Mouse (Mus musculus) liver, embryonic 12.5 days (tissue): ENCODE measurements around the gene Stk32b. TPM values are rescaled to one million over a fixed set of nuclear protein-coding genes. Genes with fewer than 3 reads are reported as not detected.

Experiments
- ATAC-seq: fragments of 200-750 bp; cut with Nextera tagmentation; 2 replicates; pipeline ENCODE4 v1.8.0; 2017; ENCODE audit warnings: moderate number of reproducible peaks, mild to moderate bottlenecking, moderate library complexity
- H3K27ac ChIP-seq: fragments of 300-500 bp; sonication (generic); 2 replicates; pipeline ENCODE4 v1.5.1; 2016; ENCODE audit warnings: mild to moderate bottlenecking
- H3K27me3 ChIP-seq: fragments of 300-500 bp; sonication (generic); replicated peaks from 2 replicates; pipeline ENCODE4 v1.6.1; 2016; ENCODE audit warnings: mild to moderate bottlenecking, moderate library complexity
- H3K36me3 ChIP-seq: fragments of 300-500 bp; sonication (generic); 2 replicates; pipeline ENCODE4 v1.6.1; 2016; ENCODE audit warnings: mild to moderate bottlenecking, moderate library complexity
- H3K4me1 ChIP-seq: fragments of 300-500 bp; sonication (generic); 2 replicates; pipeline ENCODE4 v1.6.1; 2016
- H3K4me2 ChIP-seq: fragments of 300-500 bp; sonication (generic); 2 replicates; pipeline ENCODE4 v1.6.1; 2016; ENCODE audit warnings: mild to moderate bottlenecking, moderate library complexity
- H3K4me3 ChIP-seq: fragments of 300-500 bp; sonication (generic); 2 replicates; pipeline ENCODE4 v1.5.1; 2016; ENCODE audit warnings: mild to moderate bottlenecking, moderate library complexity
- H3K9ac ChIP-seq: fragments of 300-500 bp; sonication (generic); 2 replicates; pipeline ENCODE4 v1.6.1; 2016; ENCODE audit warnings: mild to moderate bottlenecking, moderate library complexity
- H3K9me3 ChIP-seq: fragments of 300-500 bp; sonication (generic); replicated peaks from 2 replicates; pipeline ENCODE4 v1.6.1; 2016; ENCODE audit warnings: mild to moderate bottlenecking, moderate library complexity
- WGBS: fragments of 180-500 bp; shearing (Covaris S2); methylation state at CpG from one replicate; pipeline ENCODE4 v1.1.7; 2016; ENCODE audit not compliant: insufficient replicate concordance; 5-methylcytosine and 5-hydroxymethylcytosine counted together
- polyA plus RNA-seq: library from polyadenylated mRNA; unstranded; fragments of >200 nt; fragmentation: Nextera tagmentation; extraction: Ambion mirVana; gene quantifications from 2 replicates; pipeline ENCODE4 v1.2.1, GENCODE M21; 2016

Stk32b gene
- polyA plus RNA-seq, 1 experiment from 2014 or later: 0.17 TPM

DNA sequence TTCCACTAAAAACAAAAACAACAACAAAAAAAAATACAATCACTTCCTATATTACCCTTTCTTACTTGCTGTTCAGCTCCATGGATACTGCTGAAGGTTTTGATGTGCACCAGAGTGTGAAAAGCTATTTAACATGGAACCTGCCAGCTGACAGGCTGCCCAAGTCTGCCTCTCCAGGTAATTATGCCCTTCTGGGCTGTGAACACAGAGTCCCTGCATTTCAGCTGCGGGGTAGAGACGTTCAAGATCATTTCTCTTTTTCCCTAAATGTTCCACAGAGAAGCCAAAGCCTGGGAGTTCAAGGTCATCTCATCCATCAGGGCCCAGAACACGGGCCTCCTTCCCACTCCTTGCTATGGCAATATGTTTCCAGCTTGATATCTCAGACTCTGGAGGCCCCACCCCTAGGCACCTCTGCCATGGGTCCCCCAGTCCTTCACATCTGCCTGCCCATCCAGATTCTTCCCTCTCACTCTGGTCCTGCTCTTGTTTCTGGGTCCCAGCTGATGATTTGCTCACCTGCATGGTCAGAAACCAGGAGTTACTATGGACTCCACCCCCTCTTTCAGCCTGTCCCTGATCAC lies 244.9 kb downstream of the Stk32b start:
- Histone ChIP-seq H3K4me2 (no peak overlapping the region), H3K9me3 (no peaks in the 10 kb centered on the region), H3K4me1 (no peaks in the 10 kb centered on the region), H3K36me3 (no peaks in the 10 kb centered on the region), H3K4me3 (no peak overlapping the region), H3K27ac (no peak overlapping the region), H3K9ac (no peak overlapping the region), H3K27me3 (0 out of 2 replicates have a peak, but pooled peaks cover 5% of the 10 kb centered on the region)
- no peak for ATAC-seq
- WGBS: 40% methylated on average over 3 of the region's 3 CpGs

GRCm38 (mm10) chr5:37471584-37471983 lies 245.4 kb downstream of the Stk32b start:
- no peaks in the 10 kb centered on the region for H3K9me3 ChIP-seq
- no peaks in the 10 kb centered on the region for H3K36me3 ChIP-seq
- H3K9ac ChIP-seq: no peak overlapping the region
- H3K27me3 ChIP-seq: 0 out of 2 replicates have a peak, but pooled peaks cover 5% of the 10 kb centered on the region
- WGBS: 72% methylated on average over 4 of the region's 4 CpGs
- no peak overlapping the region for H3K4me3 ChIP-seq
- no peak overlapping the region for H3K27ac ChIP-seq
- H3K4me1 ChIP-seq: no peaks in the 10 kb centered on the region
- no peak for ATAC-seq
- no peak overlapping the region for H3K4me2 ChIP-seq

DNA sequence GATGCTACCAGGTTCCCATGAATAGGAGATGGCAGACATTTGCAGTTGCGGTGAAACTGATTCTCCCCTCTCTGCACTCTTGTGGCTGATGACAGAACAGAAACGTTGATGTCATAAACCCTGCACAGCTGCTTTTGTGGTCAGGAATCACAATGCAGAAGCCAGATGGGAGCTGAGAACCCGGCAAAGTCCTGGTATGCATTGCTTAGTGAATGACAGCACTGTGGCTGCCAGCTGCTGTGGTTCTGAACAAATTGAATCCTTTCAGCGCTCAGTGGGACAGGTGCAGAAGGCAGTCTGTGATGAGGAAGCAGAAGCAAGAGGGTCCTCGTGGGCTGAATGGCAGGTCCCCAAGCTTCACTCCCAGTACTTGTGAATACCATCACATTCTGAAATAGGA lies 247.9 kb downstream of the Stk32b start:
- Histone ChIP-seq H3K4me3 (no peak overlapping the region), H3K27ac (no peak overlapping the region), H3K4me1 (no peaks in the 10 kb centered on the region), H3K9me3 (no peaks in the 10 kb centered on the region), H3K4me2 (no peak overlapping the region), H3K9ac (no peak overlapping the region), H3K36me3 (no peaks in the 10 kb centered on the region), H3K27me3 (peaks cover 5% of the 10 kb centered on the region; the same call in 1 of the 2 replicates)
- 56% methylated on average over 5 of the region's 5 CpGs for WGBS
- ATAC-seq: no peak

DNA sequence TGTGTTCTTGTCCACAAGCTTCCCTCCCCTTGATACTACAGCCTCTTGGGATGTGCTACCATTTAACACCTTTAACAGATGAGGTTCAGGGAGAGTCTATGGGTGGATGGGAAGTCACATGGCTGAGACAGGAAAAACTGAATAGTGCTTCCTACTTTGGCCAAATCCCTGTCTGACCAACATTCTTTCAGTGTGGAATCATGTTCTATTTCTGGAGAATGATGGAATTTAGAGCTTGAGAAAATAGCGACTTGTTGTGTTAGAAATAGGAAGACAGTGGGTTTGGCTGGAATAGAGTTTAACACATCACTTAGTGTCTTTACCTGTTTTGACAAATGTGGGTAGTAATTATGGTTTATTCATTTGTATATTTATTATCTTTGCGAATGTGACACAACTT lies 249.3 kb downstream of the Stk32b start:
- H3K9ac ChIP-seq: no peak overlapping the region
- no peak overlapping the region for H3K4me3 ChIP-seq
- ATAC-seq: no peak
- H3K4me1 ChIP-seq: no peaks in the 10 kb centered on the region
- H3K27me3 ChIP-seq: peaks cover 5% of the 10 kb centered on the region; the same call in 1 of the 2 replicates
- no peak overlapping the region for H3K27ac ChIP-seq
- no peaks in the 10 kb centered on the region for H3K9me3 ChIP-seq
- WGBS: 46% methylated on average over 2 of the region's 2 CpGs
- H3K36me3 ChIP-seq: no peaks in the 10 kb centered on the region
- H3K4me2 ChIP-seq: no peak overlapping the region

DNA sequence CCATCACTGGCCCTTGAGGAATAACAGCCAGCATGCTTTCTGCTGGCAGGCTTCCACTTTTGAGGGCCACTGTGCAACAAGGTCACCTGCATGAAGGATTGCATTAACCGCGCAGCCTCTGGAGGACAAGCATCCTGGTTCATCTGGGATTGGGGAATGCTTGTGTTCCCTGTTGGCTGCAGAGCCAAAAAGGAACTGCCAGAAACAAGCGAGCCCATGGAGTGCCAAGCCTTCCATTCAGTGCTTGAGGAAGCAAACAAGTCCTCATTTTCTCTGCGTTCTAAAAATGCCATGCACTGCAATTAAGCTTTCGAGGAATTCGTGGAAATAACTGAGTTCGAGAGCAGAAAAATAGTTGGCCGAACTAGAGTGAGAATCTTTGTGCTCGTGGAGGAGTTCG lies 251.5 kb downstream of the Stk32b start:
- H3K4me3 ChIP-seq: no peak overlapping the region
- ATAC-seq: no peak

GRCm38 (mm10) chr5:37458236-37458635 lies 258.7 kb downstream of the Stk32b start:
- H3K4me2 ChIP-seq: no peak overlapping the region
- peaks cover 16% of the 10 kb centered on the region; the same call in 1 of the 2 replicates for H3K4me1 ChIP-seq
- no peak for ATAC-seq
- H3K4me3 ChIP-seq: no peak overlapping the region
- peak overlapping the region; percentile 90 for H3K27ac ChIP-seq
- no peaks in the 10 kb centered on the region for H3K27me3 ChIP-seq
- 53% methylated on average over 2 of the region's 2 CpGs for WGBS
- no peak overlapping the region for H3K9ac ChIP-seq
- H3K9me3 ChIP-seq: no peaks in the 10 kb centered on the region
- no peaks in the 10 kb centered on the region for H3K36me3 ChIP-seq

More for the DNA sequence above, 251.5 kb downstream of the Stk32b start:
- WGBS: 76% methylated on average over 10 of the region's 10 CpGs
- no peak overlapping the region for H3K27ac ChIP-seq
- no peaks in the 10 kb centered on the region for H3K36me3 ChIP-seq
- H3K27me3 ChIP-seq: peaks cover 5% of the 10 kb centered on the region; the same call in 1 of the 2 replicates
- no peak overlapping the region for H3K4me2 ChIP-seq
- H3K9ac ChIP-seq: no peak overlapping the region
- H3K9me3 ChIP-seq: no peaks in the 10 kb centered on the region
- H3K4me1 ChIP-seq: no peaks in the 10 kb centered on the region

DNA sequence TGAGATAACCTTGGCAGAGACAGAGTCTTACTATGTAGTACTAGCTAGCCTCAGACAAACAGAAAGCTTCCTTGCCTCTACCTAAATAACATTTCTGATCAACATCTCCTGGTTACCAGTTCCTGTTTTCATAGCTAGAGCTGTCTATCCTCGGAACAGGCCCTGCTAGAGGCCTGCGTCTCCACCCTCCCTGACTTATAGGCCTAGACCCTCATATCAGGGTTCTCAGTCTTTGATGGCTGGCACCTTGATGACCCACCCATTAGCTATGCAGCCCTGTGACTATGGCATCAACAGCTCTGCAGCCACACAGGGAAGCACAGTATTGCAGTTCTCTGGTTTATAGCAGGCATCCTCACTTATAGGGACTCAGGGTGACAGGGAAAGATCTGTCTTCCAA lies 259.1 kb downstream of the Stk32b start:
- Histone ChIP-seq H3K9me3 (no peaks in the 10 kb centered on the region), H3K4me2 (no peak overlapping the region), H3K27me3 (no peaks in the 10 kb centered on the region), H3K36me3 (no peaks in the 10 kb centered on the region), H3K27ac (peak overlapping the region; percentile 90), H3K4me3 (no peak overlapping the region), H3K9ac (no peak overlapping the region), H3K4me1 (peaks cover 16% of the 10 kb centered on the region; the same call in 1 of the 2 replicates)
- peak; percentile 77 for ATAC-seq
- WGBS: 47% methylated on average over 2 of the region's 2 CpGs

- ATAC-seq: peak; percentile 89
- WGBS: 33% methylated on average over 5 of the region's 5 CpGs
- peak overlapping the region; percentile 44; the same call in 1 of the 2 replicates for H3K9ac ChIP-seq
- H3K4me1 ChIP-seq: peaks cover 16% of the 10 kb centered on the region; the same call in 1 of the 2 replicates
- peak overlapping the region; percentile 90 for H3K27ac ChIP-seq
- no peaks in the 10 kb centered on the region for H3K9me3 ChIP-seq
- no peaks in the 10 kb centered on the region for H3K27me3 ChIP-seq
- H3K4me3 ChIP-seq: no peak overlapping the region
- no peaks in the 10 kb centered on the region for H3K36me3 ChIP-seq
- peak overlapping the region; percentile 46 for H3K4me2 ChIP-seq
These were observed 259.8 kb downstream of the Stk32b start for GRCm38 (mm10) chr5:37457191-37457590.

DNA sequence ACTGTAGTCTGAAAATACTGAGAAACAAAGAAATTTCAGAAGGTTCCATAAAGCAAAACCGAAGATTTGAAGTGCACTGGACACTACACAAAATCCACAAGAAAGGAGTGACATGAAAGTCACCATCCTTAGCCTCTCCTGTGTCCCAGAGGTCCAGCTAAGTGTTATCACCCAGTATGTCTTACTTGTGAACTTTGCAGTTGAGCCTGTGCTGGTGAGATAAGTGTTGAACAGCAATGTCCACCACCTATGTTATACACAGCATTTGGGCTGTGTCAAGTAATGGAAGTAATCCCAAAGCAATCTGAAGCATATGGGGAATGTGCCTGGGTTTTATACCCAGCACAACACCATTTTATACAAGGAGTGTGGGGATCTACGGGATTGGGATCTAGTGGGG lies 260.4 kb downstream of the Stk32b start:
- no peak overlapping the region for H3K4me3 ChIP-seq
- WGBS: 38% methylated on average over 2 of the region's 2 CpGs
- ATAC-seq: peak; percentile 79
- H3K9me3 ChIP-seq: no peaks in the 10 kb centered on the region
- H3K27ac ChIP-seq: peak overlapping the region; percentile 90
- H3K4me2 ChIP-seq: peak overlapping the region; percentile 46
- no peaks in the 10 kb centered on the region for H3K36me3 ChIP-seq
- peak overlapping the region; percentile 44; the same call in 1 of the 2 replicates for H3K9ac ChIP-seq
- peaks cover 16% of the 10 kb centered on the region; the same call in 1 of the 2 replicates for H3K4me1 ChIP-seq
- H3K27me3 ChIP-seq: no peaks in the 10 kb centered on the region

GRCm38 (mm10) chr5:37447546-37447945 lies 269.4 kb downstream of the Stk32b start:
- no peaks in the 10 kb centered on the region for H3K9me3 ChIP-seq
- H3K4me2 ChIP-seq: no peak overlapping the region
- no peaks in the 10 kb centered on the region for H3K4me1 ChIP-seq
- no peak overlapping the region for H3K9ac ChIP-seq
- no peak overlapping the region for H3K4me3 ChIP-seq
- H3K27me3 ChIP-seq: no peaks in the 10 kb centered on the region
- no peak for ATAC-seq
- H3K36me3 ChIP-seq: no peaks in the 10 kb centered on the region
- no peak overlapping the region for H3K27ac ChIP-seq
- WGBS: 51% methylated on average over 3 of the region's 3 CpGs

DNA sequence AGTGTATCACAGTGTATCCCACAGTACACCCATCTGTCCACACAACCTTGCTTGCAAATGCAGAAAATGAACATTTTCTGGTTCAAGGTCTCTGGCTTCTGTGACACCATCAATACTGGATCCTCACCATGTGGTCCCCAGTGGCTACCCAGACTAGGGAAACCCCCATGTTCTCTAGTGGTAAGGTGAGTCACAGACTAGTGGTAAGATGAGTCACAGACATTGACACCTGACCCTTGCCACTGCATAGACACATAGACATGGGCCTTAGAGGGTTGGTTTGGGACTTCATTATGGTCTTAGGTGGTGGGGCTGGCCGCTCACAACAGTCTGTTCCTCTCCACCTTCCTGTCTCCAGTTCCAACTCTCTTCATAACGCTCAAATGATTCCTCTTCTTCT lies 274.2 kb downstream of the Stk32b start:
- Histone ChIP-seq H3K27me3 (no peaks in the 10 kb centered on the region), H3K4me1 (no peaks in the 10 kb centered on the region), H3K9ac (no peak overlapping the region), H3K27ac (no peak overlapping the region), H3K4me3 (no peak overlapping the region), H3K9me3 (no peaks in the 10 kb centered on the region), H3K36me3 (no peaks in the 10 kb centered on the region), H3K4me2 (no peak overlapping the region)
- 43% methylated on average over 2 of the region's 2 CpGs for WGBS
- no peak for ATAC-seq

DNA sequence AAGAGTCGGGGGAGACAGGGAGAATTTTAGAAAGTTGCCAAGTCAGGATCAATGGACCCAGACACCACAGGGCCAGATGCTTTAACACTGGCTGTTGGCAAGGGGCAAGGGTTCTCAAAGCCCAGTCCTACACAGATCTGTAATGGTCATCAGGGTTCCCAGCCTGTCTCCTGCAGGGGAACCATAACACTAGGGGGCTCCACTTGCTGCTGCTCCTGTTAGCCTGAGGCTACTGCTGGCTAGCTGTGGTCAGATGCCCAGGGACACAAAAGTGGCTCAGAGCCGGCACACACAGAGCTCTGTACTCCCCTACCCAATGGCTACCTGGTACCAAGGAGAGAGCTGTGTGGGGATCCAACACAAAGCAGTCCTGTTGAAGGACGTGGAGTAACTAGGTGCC lies 281.6 kb downstream of the Stk32b start:
- Histone ChIP-seq H3K4me1 (no peaks in the 10 kb centered on the region), H3K27me3 (no peaks in the 10 kb centered on the region), H3K36me3 (no peaks in the 10 kb centered on the region), H3K4me2 (no peak overlapping the region), H3K27ac (no peak overlapping the region), H3K9ac (no peak overlapping the region), H3K4me3 (no peak overlapping the region), H3K9me3 (no peaks in the 10 kb centered on the region)
- WGBS: 56% methylated on average over 3 of the region's 3 CpGs
- ATAC-seq: no peak

- Histone ChIP-seq H3K4me1 (no peaks in the 10 kb centered on the region), H3K27ac (no peak overlapping the region), H3K9ac (no peak overlapping the region), H3K36me3 (0 out of 2 replicates have a peak, but pooled peaks cover 5% of the 10 kb centered on the region), H3K4me2 (no peak overlapping the region), H3K4me3 (no peak overlapping the region), H3K27me3 (no peaks in the 10 kb centered on the region), H3K9me3 (no peaks in the 10 kb centered on the region)
- ATAC-seq: no peak
These were observed 289.8 kb downstream of the Stk32b start for GRCm38 (mm10) chr5:37427210-37427609.
